Mouse (Mus musculus) monocyte, adult 59 days (primary cell): ENCODE data around the gene Zfp160. TPM values are rescaled to one million over a fixed set of nuclear protein-coding genes. Genes with fewer than 3 reads are reported as not detected.

Experiments used
- total RNA-seq, 2 experiments: library from RNA; stranded (reverse); gene quantifications; one replicate each; pipeline ENCODE4 v1.2.4; 2023

The Zfp160 gene
- 10 to 100 TPM; 12.4 to 13.1 TPM for total RNA-seq

GRCm38 (mm10) chr17:21008382-21009331 lies at the start of gene Zfp160:
Gene Zfp160 (plus strand): TSS chr17:21008903.

GRCm38 (mm10) chr17:20996364-20996763 lies 12.3 kb upstream of the Zfp160 start, which contains the start of gene Vmn1r233:
Gene Vmn1r233 (minus strand): TSS chr17:20996464.

Other genes starting within 250 kb of the Zfp160 start
- gene Vmn1r228, start 222.7 kb upstream of the Zfp160 start, total RNA-seq: not detected
- not detected for gene Vmn1r229, start 197.3 kb upstream of the Zfp160 start, total RNA-seq
- gene Vmn1r230, start 168.5 kb upstream of the Zfp160 start, total RNA-seq: not detected
- gene Vmn1r231, start 103.8 kb upstream of the Zfp160 start, total RNA-seq: not detected
- gene Vmn1r232, start 89.2 kb upstream of the Zfp160 start, total RNA-seq: not detected
- gene Ppp2r1a, start 63.6 kb upstream of the Zfp160 start, total RNA-seq: 100 to 1,000 TPM; 211 to 263 TPM
- gene Vmn1r233, start 12.4 kb upstream of the Zfp160 start, total RNA-seq: not detected
- not detected for gene Vmn1r234, start 217.2 kb downstream of the Zfp160 start, total RNA-seq
- not detected for gene Vmn1r235, start 247.5 kb downstream of the Zfp160 start, total RNA-seq